Mouse (Mus musculus) frontal cortex, adult 2 months (tissue): ENCODE measurements around the gene Lactbl1. TPM values are rescaled to one million over a fixed set of nuclear protein-coding genes. Genes with fewer than 3 reads are reported as not detected.

Experiments
- DNase-seq, 2 experiments: peaks; one replicate each; pipeline ENCODE4 v3.0.0; 2022; ENCODE audit warnings: low spot score in 1 of 2; ENCODE audit errors: extremely low spot score in 1 of 2
- polyA plus RNA-seq: library from polyadenylated mRNA; depleted of rRNA; stranded (reverse); fragments of >200 nt; gene quantifications from 2 replicates; pipeline ENCODE4 v1.2.3, GENCODE M21; 2012

Lactbl1 gene
- polyA plus RNA-seq, 1 experiment, result 0.12 TPM

DNA sequence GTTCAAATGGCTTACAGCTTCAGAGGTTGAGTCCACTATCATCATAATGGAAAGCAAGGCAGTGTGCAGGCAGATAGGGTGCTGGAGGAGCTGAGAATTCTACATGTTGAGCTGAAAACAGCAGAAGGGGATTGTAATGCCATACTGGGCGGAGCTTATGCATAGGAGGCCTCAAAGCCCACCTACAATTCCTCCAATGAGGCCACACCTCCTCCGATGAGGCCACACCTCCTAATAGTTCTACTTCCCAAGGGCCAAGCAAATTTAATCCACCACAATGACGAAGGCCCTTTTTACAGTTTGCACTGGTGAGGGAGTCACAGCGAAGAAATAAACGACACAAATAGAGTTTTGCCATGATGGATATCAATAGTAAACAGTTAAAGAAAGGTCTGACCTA lies 14.1 kb downstream of the Lactbl1 start:
- no peak for DNase-seq

DNA sequence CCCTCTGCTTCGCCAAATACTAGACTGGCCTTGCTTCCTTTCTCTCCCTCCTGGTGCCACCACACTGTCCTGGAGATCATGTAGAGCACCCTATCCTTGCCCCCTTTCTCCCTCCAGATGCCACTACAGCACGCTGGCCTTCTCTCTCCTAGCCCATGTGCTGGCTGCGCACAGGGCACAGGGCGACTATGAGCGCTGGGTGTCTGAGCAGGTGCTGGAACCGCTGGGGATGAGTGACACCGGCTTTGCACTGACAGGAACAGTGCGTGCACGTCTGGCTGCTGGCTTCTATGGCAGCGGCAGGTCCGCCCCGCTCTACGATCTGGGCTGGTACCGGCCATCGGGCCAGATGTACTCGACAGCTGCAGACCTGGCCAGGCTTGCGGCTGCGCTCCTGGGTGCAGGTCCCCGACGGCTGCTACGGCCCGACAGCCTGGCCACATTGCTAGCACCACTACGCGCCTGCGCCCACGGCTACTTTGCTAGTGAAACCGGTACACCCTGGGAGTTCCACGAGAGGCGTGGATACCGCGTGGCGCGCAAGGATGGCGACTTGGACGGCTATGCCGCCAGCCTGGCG lies 14.7 kb downstream of the Lactbl1 start:
- DNase-seq, result no peak

DNA sequence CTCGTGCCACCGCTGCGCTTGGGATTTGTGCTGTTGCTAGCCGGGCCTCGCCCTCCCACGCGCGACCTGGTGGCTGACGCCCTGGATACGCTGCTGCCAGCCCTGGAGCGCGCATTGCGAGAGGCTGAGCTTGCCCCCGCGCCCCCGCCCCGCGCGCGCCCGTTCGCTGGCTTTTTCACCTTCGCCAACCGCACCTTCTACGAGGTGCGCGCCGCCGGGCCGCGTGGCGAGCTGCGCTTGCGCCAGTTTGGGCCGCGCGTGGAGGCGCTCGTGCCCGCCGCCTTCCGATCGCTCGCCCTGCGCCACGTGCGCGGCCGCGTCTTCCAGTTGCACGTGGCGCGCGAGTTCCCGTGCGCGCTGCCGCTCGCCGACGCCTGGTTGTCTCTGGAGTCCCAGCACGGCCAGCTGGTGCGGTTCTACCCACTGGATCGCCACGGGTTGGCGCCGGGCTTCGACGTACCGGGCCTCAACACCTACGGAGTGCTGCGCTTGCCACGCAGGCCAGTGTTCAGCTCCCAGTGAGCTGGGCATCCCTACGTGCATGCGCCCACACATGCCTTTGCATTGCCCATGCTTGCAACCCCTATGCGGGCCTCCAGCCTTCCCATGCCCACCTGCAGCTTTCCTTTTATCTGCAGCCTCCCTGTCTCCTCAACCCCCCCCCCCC lies 15.3 kb downstream of the Lactbl1 start:
- peak; percentile 53 to 77 for DNase-seq

DNA sequence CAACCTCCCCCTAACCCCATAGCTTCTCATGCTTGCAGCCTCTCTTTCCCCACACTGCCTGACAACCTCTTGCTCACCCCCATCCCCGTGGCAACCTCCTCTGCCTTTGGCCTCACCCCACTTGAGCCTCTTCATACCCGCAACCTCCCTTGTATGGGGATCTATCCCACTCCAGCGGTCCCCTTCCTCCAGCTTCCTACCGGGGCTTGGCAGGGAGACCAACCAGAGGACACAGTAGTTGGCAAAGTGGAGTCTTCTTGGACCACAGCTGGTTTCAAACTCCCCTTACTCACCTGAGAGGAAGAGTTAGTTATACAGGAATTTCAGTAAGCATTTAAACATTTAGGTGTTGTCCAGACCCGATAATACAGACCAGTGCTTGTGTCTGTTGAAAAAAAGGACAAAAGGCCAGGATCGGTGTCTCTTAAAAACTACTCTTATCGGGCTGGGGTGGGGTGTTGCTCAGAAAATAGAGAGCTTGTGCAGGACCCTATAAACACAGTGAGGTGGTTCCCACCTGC lies 15.9 kb downstream of the Lactbl1 start:
- DNase-seq, result no peak

DNA sequence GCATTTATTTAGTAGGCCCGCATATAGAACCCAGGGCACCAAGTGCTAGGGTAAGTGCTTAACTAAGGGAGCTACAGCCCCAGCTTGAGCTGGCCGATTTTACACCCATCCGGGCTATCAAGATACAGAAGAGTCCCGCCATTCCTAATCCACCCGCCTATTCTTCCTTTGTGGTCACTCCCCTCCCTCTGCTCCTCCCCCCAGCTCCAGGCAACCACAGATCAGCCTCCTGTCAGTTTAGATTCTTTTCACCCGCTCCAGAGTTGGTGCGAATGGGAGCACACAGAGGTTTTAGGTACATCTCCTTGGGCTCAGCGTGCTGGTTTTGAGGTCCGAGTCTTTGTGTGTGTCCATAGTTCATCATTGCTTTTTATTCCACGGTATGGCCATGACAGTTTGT lies 16.5 kb downstream of the Lactbl1 start:
- no peak for DNase-seq

DNA sequence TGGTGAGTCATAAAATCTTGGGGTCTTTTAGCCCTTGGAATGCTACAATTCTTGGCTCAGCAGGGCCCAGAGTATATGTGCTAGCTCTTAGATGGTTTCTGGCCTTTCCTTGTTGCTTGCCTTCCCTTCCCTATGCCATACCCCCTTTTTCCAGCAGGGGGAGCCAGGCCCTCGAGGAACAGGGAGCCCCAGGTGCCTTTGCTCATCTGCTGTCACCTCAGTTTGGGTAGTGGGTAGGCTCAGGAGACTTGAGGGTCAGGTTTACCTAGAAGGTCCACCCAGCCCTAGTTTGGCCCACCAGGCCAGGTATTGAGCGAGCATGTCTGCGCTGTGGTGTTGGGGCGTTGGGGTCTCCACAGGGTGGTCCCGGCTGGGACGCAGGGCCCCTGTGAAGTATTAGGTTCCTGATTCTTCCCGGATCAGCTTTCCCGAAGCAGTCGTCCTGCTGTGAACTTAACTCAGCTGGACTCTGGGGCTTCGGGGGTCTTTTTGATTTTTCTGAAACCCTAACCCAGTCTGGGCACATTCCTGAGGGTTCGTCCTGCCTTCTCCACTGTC lies 26.6 kb downstream of the Lactbl1 start:
- DNase-seq, result peak; percentile 57 to 96

DNA sequence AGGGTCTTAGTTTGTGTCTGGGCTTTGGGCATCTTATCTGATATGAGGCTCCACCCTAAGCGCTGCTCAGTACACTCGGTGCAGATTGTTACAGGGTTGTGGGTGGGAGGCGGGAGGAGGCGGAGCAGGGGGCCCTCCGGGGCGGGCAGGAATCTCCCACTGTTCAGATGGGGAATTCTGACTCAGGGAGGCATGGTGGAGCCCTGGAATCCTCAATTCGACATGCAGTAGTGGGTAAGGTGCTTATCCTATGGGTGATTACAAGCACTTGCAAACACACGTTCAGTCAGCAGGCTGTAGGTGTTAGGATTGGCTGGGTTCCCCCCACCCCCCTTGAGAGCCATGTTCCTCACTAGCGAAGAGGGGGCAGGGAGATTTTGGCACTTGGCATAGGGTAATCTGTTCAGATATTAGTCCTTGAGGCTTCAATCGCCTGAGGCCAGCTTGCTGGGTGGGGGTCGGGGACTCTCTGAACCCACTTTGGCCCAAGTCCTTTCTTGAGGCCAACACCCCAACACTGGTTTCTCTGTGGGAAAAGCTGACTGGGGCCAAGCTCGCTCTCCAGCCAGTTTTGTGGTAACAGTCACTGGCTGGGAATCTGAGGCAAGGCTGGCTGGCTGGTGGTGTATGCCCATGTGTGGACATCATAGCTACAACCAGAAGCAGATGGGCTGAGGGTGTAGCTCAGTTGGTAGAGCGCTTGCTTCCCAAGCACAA lies 27.2 kb downstream of the Lactbl1 start:
- DNase-seq, result peak in 1 of 2 experiments; percentile 24

DNA sequence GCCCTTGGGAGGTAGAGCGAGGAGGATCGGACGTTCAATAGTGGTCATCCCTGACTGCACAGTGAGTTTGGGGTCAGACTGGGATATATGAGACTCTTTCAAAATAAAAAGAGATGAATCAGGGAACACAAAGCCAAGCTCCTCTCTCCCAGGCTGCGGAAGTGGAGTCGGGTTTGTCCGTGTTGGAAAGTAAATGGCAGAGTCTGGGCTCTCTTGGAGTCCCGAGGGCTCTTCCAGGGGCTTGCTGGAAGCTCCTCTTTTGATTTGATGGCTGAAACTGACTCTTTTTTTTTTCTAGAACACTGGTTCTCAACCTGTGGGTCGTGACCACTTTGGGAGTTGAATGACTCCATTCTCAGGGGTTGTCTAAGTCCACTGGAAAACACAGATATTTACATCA lies 27.8 kb downstream of the Lactbl1 start:
- no peak for DNase-seq

DNA sequence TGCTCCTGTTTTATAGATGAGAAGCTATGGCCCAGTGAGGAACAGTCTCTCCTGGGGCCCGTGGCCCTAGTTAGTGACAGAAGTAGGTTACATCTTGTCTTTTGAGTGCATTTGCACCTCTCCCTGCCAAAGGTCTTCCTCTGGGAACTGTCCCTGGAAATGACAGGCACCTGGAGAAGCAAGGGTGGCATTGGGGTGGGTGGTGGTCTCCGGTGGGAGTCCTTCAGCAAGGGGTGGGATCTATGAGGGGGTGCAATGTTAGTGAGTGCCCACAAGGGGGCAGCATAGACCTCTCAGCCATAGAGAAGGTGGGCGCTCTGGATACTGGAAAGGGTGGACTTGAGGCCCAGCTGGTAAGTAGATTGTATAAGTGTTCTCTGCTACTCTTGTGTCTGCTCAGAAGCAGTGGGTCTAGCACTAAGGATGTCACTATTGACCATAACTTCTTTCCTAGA lies 29.0 kb downstream of the Lactbl1 start:
- peak in 1 of 2 experiments; percentile 44 for DNase-seq

DNA sequence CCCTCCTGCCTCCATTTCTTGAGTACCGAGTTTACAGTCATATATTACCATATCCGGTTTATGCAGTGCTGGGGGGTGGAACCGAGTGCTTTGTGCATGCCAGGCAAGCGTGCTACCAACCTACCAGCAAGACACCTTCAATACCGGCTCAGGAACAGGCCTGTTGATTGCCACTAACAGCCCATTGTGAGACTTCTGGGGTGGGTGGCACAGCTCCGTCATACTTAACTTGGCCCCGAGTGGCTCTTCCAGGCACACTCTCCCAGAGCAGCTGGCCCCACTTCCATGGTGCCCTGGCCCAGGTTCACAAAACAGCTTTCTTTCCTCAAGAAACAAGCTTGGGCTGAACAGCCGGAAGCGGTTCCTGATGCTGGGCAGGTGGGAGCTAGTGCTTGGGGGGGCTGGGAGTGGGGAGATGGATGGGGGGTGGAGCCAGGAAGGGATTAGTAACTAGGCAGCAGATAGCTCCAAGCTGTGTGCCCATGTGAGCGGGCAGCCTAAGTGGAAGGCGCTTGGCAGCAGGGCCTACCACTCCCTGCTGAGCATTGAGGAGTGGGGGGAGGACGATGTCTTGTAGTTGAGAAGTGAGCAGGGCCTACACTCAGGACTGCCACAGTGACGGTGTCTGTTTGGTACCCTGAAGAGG lies 29.6 kb downstream of the Lactbl1 start:
- peak in 1 of 2 experiments; percentile 38 for DNase-seq

DNA sequence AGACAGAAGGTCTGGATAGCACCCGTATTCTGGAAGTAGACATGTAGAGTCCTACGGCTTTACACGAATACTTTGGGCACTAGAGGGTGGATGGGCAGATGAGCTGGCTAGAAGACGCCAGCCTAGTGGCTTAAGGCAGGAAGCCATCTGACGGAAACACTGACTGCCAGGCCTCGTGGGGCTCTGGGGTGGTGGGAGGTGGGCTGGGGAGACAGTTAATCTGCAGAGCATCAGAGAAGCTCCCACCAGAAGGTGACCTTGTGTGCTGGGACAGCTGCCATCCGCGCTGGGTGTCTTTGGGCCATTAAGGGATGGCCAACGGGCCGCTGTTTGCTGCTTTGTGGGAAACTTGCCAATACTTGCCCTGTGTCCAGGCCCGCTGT lies 30.1 kb downstream of the Lactbl1 start:
- DNase-seq, result no peak

DNA sequence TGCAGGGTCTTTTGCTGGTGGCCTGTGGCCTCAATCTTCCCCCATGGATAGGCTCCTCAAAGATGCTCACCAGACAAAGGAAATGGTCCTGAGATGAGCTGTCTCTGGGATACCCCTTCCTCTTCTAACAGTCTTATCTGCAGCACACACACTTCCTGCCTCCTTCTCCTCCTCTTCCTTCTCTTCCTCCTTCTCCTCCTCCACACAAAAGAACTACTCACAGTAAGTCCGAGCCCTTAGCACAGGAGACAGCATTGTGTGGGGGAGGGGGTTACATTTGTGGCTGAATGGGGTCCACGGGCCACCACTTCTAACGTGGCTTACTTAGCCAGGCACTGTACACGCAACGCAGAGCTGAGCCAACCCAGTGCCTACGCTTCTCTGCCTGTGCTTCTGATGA lies 30.6 kb downstream of the Lactbl1 start:
- no peak for DNase-seq

DNA sequence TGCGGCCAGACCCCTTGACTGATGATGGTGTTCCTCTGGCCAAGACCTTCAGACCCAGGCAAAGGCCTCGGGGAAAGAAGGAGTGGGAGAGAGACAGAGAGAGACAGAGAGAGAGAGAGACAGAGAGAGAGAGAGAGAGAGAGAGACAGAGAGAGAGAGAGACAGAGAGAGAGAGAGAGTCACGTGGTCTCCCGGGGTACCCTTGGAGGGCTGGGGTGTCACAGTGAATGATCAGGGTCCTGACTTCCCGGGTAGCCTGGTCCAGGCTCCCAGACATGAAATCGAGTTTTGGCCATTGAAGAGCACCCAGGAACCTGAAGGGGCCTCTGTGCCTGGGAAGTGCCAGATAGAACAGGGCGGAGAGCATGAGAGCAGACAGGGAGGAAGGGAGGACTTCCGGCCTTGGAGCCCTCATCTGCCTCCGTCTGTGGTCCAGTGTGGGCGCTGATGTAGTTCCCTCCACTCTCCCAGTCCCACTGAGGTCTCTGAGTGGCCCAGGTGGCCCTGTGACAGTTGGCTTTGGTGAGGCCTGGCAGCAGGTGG lies 31.3 kb downstream of the Lactbl1 start:
- DNase-seq, result no peak

DNA sequence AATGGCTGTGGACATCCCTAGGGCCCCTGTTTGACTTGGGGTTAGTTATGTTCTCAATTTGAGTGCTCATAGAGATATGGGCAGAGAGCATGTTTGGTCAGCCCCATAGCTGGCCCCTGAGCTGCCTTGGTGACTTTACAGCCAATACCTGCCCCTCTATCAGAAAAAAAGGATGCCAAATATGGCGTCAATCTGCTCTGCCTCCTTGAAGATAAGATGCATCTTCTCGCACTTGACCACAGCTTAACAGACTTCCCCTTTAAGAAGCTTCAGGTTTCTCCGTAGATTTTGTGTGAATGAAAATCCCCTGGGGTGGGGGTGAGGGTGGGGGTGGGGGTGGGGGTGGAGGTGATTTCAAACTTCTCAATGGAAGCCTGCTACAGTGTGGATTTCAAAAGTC lies 35.5 kb downstream of the Lactbl1 start:
- DNase-seq, result no peak

DNA sequence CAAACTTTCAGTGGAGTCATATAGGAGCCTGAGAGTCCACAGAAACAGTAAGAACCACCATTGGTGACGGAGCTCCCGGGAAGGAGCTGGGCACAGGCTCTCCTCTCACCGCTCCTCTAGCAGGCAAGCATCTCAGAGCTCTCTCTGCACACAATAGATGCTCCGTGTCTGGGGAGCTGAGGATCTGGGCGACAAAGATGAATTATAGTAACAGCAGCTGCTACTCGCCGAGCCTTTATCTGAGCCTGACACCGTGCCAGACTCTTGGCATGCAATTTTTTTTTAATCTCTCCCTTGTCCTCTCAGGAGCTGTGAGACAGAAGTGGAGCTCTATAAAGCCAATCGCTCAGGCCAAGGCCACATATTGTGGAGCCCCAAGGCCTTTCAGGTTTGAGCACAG lies 42.6 kb downstream of the Lactbl1 start:
- peak; percentile 37 to 66 for DNase-seq

DNA sequence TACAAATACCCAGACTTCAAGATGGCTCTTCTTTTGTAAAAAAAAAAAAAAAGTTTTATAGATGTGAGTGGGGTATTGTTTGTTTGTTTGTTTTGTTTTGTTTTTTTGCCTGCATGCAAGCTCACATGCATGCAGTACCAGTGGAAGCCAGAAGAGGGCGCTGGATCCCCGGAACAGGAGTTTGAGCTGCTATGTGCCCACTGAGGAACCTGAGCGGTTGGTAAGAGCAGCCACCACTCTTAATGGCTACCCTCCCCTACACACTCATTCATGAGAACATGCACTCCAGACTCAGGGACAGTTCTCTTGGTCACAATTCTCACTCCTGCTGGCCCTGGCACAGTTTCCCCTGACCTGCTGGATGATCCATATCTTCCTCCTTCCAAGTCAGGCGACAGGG lies 43.6 kb downstream of the Lactbl1 start:
- no peak for DNase-seq

DNA sequence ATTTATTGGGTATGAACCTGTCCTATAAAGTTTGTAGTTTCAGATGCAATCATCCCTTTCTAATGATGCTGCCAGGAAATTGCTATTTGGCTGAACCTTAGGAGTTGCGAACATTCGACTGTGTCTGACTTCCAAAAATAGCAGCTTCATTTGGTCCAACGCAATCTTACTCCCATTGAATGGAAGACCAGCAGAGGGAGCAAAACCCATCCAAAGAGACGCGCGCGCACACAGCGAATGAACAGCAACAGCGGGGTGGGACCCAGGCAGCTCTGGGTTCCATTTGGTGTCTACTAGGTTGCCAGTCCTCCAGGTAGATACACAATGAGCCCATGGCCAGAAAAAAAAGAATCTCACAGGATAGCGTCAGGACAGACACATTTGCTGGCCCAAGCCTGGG lies 45.3 kb downstream of the Lactbl1 start:
- no peak for DNase-seq

DNA sequence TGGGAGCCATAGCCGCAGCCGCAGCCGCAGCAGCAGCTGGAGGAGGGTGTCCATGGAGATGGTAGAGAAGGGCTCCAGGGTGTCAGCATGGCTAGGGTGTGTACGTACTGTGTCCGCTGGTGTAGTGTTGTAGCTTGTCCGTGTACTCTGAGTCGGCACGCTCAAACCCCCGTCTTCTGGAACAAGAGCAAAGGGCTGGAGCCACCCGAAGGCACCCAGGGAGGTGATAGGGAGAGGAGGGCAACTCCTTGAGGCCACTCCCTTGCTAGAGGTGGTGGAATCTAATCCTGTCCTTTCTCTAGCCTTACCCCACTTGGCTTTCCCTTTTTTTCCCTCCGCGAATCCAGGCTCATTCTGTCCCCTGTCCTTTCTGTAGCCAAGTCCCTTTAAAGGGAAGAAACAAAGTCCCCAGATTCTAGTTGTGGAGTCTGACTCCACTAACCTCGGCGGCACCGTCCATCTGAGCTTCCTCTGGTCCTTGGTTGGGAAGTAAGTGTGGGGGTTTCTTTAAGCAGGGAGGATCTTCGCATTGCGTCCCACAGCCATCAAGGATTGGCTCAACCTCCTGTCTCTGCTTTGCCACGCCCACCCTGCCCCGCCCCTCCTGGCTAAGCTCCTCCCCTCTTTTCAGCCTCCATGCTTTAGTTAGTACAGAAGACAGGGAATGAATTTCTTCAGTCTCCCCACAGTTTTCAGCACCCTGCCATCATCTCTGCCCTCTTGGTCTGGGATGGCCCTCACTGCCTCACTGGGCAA lies 50.1 kb downstream of the Lactbl1 start:
- no peak for DNase-seq

DNA sequence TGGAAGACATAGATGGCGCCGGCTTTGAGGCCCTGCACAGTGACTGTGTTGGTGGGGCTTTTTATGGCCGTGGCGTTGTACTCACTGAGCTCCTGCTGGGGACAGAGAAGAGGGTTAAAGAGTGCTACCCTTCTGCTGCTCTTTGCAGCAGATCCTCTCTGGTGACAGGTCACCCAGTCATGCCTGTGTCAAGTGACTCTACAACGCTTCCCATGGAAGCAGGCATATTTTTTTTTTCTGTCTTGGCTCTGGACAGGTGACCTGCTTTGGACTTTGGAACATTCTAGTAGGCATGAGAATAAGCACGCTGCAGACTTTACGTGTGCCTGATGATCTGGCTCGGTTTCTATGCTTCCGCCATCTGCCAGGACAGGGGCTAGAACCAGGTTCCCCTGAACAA lies 53.0 kb downstream of the Lactbl1 start:
- no peak for DNase-seq

DNA sequence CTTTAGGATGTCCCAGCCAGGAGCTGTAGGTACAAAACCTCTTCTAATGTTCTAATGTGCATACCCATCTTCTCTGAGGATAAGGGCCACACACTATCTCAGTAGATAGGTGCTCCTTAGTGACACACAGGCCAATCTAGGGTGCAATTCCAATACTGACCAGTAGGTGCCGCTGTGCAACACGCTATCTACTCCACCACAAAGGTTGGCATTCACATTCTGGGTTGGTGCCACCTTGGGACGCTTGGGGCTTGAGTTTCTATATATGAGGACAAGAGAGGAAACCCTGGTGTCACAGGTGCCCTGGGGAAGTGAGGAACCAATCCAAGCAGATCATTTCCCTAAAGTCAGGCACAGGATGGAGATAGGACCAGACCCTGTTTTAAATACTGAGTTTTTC lies 56.1 kb downstream of the Lactbl1 start:
- peak; percentile 74 to 97 for DNase-seq
